Mouse (Mus musculus) cerebellum, postnatal 14 days (tissue): ENCODE data around the gene Adap1.

ENCODE experiments used
- DNase-seq, 2 experiments: peaks; one replicate each; pipeline ENCODE4 v3.0.0; 2021; ENCODE audit warnings: mixed read lengths in 2 of 2

The Adap1 gene

GRCm38 (mm10) chr5:139320424-139320823, 5.0 kb downstream of the Adap1 start:
- no peak for DNase-seq

GRCm38 (mm10) chr5:139317751-139318504, 7.5 kb downstream of the Adap1 start:
- peak in 1 of 2 experiments; percentile 42 for DNase-seq

DNA sequence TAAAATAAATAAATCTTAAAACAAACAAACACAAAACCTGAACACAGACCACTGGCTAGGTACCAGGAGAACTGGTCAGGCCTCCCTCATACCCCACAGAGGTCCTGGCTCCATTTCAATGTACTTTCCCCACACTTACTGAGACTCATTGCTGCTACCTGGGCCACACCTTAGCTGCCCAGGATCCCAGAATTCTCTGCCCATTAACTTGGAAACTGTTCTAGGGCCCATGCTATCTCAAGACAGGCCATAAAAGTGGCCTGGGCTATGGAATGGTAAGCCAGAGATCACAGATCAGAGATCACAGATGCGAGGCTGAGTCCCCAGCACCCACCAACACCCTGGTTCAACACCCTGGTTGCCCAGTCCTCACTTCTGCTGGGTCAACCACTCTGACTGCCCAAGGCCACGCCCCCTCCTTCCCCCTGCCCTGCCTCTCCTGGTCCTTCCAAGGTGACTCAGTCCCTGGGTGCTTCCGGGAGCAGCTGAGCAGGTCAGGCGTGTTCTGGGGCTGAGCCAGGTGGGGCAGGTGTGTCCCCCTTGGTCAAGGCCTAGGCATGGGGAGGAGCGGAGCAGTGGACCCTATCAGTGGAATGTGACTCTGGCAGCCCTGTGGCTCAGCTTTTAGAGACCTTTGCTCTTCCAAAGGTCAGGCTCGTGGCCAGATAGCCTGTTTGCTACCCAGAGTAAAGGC, 8.3 kb downstream of the Adap1 start:
- DNase-seq, result no peak

DNA sequence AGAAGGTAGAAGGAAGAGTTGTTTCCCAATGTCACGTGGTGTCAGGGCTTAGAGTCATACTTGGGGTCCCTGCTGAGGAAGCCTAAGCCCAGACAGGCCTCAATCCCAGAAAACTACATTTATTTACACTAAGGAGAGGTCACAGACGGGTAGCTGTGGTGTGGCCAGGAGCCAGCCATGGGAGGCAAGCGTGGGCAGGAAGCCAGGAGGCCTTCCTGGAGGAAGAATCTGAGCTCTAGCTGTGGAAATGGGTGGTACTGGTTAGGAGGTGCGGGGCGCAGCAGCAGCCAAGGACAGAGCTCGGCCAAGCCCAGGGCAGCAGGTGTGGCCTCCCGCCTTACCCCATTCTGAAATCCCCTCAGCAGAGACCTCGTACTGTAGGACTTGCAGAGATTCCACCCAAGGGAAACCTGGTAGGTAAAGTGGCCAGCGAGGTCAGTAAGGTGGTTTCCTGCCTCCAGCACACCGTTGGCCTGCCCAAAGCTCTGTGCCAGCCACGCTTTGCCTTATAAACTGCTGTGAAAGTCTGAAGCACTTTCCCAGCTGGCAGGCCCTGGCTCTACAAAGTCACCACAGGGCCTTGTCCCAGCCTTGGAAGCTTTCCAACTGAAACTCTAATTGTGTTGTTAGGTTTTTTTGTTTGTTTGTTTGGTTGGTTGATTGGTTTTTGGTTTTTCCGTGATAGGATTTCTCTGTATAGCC, 10.3 kb downstream of the Adap1 start:
- no peak for DNase-seq

DNA sequence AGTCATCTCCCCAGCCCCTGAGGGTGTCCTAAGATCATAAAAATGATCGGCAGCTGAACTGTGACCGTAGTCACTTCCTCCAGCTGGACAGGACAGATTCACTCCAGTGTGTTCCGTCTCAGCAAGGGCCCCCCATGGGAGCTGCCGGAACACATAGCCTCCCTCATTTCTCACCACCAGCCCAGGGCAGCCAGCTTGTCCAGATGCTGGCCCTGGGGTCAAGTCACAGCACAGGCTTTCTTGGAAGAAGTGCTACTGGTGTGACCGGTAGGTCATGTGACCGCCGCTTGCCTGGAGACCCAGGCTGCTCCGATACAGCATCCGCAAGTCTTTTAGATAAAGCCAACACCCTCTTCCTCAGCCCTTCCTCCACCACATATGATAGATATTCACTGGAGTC, 11.9 kb downstream of the Adap1 start:
- no peak for DNase-seq

- no peak for DNase-seq
These were observed 13.6 kb downstream of the Adap1 start for GRCm38 (mm10) chr5:139311822-139312221.

DNA sequence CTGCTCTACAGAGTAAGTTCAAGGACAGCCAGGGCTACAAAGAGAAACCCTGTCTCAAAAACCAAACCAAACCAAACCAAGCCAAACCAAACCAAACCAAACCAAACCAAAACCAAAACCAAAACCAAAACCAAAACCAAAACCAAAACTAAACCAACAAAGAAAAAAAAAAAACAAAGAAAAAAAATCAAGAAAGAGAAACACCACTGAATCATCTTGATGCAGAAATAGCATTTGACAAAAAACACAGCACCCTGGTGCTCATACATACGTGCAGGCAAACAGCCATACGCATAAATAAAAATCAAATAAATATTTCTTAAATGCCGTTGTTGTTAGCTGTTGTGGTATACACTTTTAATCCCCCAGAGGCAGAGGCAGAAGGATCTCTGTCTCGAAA, 14.9 kb downstream of the Adap1 start:
- no peak for DNase-seq

DNA sequence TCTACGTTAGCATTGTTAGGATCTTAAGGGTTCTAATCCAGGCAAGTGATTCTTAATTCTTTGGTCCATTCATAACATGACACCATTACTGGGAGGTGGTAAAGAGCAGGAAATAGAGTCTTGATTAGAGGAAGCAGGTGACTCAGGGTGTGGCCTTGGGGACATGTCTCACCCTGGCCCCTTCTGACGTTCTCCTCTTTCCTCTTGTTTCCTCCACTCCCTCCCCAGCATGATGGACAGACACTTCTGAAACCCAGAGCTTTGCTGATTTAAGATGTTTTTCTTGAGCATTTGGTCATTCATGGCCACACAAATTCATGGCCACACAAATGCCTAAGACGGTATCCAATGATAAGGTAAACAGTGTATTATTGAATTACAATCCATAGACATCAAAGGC, 15.5 kb downstream of the Adap1 start:
- no peak for DNase-seq

DNA sequence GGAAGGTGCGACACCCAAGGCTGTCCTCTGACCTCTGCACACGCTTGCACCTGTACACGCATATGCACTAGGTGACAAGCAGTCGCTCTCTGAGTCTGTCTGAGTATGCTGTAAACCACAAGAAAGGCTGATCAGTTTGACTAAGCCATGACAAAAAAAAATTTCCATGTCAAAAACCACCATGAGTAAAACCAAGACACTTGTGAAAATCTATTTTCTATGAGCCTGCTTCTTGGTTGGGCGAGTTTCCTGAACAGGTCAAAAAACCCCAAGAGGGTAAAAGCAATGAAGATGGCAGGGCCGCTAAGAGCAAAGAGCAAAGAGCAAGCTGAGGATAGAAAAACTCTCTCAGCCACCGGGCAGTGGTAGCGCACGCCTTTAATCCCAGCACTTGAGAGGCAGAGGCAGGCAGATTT, 21.8 kb downstream of the Adap1 start:
- DNase-seq, result no peak

DNA sequence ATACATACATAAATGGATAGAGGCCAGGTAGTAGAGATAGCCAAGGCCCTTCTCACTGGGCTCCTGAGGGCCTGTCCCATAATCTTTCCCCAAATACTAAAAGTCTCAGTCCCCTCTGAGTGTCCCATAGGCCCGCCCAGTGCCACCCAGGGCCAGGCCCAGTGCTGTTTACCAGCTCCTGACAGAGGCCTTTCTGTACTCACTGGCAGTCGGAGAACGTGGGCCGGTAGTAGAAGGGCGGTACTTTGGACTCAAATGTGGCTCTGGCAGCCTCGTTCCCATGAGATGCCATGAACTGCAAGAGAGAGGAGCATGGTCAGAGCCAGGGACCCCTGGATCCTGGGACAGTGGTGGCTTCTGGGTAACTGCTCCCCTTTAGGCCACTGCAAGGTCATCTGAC, 23.3 kb downstream of the Adap1 start:
- no peak for DNase-seq

DNA sequence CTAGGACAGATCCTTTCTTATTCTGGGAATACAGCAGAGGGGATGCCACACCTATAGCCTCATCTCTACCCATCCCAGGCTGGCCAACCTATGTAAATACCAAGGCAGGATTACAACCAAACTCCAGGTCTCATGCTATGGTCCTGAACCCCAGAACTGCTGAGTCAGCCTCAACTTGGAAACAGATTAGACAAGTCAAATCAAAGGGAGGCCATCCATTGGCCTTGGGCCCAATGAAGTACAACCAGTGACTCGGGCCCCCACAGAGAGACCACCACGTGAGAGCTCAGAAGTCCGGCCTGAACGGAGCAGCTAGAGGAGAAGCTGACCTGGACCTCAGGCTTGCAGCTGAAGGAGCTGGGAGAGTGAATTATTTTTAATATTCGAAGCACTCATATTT, 27.7 kb downstream of the Adap1 start:
- no peak for DNase-seq

GRCm38 (mm10) chr5:139297092-139297491, 28.3 kb downstream of the Adap1 start:
- no peak for DNase-seq

GRCm38 (mm10) chr5:139294089-139294488, 31.3 kb downstream of the Adap1 start:
- no peak for DNase-seq

DNA sequence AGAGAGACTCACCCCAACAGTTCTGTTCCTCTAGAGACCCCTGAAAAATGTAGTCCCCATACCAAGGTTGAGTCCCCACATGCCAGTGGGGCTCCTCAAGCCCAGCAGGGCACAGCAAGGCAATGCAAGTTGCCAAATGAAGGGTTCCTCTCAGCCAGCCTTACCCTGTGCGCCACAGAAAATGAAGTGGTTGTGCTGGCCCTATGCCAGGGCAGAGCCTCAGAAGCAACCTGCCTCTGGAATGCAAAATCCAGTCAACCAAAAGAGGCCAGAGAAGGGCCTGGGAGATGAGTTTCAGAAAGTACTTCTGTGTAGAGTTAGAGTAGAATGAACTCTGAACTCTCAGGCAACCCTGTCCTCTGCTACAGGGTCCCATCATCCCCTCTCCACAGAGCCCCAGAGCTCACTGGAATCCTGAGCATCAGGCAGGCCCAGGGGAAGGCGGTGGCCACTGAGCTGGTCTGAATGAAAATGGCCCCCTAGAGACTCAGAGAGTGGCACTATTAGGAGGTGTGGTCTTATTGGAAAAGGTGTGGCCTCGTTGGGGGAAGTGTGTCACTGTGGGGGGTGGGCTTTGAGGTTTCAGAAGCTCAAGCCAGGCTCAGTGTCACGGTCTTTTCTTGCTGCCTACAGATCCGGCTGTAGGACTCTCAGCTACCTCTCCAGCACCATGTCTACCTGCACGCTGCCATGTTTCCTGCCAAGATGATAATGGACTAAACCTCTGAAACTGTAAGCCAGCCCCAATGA, 33.4 kb downstream of the Adap1 start:
- no peak for DNase-seq

DNA sequence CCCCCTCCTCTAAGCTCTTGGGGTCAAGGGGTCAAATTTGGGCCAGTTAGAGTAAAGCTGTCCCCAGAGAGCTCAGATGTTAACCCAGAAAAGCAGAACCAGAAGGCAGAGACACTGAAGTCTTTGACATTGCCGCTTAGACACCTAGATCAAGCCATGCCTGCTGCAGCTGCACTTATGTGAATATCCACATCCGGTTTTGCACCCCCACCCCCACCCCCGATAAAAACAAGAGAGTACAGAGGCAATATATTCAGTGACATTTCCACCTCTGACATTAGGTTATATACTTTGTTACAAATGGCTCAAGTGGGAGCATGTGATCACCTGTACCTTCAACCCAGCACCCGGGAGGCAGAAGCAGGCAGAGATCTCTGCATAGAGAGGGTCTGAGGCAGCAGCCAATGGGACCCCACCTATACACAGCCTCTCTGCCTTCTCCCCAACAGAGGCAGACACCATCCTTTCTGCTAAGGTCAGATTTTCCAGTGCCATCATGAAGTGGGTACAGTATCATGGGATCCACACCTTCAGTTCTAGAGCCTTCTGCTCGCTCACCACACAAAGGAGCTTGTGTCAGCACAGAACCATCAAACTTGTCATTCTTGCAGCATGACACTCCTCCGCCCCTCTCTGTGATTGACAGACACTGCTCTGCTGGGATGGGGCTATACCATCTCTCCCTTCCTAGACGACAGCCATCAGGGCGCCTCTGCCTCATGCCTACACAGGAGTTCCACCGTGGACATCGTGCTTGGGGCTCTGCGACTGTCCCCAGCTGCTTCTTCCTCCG, 34.8 kb downstream of the Adap1 start:
- DNase-seq, result no peak

DNA sequence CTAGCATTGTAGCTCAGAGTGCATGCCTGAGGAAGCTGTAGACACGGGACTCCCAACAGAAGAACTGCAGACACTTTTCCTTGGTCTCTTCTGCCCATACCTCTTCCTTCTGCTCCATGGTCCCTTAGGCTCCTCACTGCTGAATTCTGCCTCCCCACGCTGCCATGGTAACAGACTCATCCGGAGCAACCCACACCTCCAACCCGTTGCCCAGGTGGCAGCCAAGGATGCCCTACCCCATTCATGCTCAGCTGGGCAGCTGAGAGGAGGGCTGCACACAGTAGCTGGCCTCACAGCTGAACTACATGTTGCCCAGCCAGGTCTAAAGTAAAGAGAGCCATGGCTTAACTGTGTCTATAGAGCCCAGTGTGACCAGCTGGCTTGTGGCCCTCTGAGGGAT, 36.8 kb downstream of the Adap1 start:
- no peak for DNase-seq

- DNase-seq, result no peak
These were observed 37.6 kb downstream of the Adap1 start for GRCm38 (mm10) chr5:139287787-139288186.

DNA sequence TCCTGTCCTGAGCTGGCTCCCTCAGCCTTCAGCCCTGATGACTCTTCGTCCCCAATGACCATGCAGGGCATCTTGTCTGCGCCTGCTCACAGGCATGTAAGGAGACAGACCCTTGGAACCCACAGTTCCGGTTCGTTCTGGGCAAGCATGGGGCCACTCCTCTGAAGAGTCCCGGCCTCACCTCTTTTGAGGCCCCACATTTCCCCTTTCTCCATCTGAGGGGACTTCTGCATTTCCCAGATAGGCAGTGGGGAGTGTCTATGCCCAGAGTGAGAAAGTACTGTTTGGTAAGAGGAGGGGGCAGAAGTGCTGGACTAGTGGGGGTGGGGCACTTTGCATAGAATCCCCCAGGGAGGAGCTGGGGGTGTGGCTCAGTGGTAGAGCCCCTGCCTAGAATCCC, 38.3 kb downstream of the Adap1 start:
- DNase-seq, result no peak

DNA sequence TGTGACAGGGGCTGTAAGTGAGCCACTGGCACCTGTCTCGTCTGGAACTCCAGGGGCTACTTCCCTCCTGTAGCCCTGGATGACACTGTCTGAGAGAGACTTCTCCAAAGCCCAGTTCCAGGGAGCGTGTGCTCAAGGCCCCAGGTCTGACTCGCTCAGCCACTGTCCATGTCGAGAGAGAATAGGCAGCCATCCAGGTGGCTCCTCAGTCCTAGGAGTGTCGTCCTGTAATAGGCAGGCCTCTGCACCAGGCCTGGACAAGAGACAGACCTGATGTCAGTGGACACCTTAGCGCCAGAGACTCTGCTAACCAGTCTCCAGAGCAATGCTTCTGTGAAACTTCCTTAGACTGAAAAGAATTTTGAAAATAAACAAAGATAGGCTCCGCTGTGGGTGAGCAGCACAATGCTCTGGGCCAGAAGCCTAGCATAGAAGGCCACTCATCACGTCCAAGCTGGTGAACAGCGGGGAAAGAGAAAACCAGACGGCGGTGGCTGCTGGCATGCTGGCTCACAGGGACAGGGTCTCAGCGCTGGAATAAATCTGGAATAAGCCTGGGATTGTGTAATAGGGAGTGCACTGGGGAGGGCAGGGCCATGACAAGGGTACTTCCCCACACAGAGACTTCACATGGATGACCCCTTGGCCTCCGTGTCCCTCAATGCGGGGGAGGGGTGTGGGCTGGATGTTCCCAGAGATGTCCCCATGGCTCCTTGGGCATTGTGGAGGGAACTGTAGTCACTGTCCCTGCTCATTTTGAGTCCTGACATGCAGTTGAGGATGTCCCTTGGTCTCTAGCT, 39.1 kb downstream of the Adap1 start:
- DNase-seq, result peak; percentile 44 to 58

DNA sequence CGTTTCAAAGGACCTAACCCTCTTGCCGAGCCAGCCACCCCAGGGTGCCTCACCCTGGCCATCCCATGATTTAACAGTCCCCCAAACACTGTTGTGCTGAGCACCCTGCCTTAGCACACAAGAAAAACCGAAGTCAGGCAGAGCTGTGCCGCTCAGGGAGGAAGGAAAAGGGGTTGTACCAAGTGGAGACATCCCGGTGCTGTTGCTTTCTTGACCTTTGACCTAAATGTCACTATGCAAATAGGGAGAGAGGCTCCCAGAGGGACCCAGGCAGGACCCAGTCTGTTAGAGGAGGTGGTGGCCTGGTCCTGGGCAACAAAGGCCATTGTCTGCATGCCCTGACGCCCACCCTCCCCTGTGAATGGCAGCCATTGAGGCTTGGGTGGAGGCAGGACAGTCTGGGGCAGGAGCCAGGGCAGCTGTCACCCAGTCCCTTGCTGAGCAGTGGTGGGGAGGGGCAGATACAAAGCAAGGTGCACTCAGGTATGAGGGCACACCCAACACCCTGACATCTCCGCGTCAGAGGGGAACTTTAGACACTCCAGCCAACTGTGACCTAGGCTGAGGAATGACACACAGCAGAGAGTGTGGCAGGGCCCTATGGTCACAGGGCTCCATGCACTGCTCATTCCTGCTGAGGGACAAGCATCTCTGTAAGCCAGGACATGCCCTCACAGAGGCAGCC, 39.9 kb downstream of the Adap1 start:
- no peak for DNase-seq
